Mouse (Mus musculus) adrenal gland, postnatal 10 days (tissue): ENCODE measurements at regions not wholly inside any gene's neighbourhood (a gene's known extent, or its start where the extent isn't known, plus 50 kb on each side); places are given as distances from the start of the nearest gene placed in this dataset.

Source experiments
- DNase-seq: peaks from one replicate; pipeline ENCODE4 v3.0.0; 2021; ENCODE audit warnings: mixed read lengths

DNA sequence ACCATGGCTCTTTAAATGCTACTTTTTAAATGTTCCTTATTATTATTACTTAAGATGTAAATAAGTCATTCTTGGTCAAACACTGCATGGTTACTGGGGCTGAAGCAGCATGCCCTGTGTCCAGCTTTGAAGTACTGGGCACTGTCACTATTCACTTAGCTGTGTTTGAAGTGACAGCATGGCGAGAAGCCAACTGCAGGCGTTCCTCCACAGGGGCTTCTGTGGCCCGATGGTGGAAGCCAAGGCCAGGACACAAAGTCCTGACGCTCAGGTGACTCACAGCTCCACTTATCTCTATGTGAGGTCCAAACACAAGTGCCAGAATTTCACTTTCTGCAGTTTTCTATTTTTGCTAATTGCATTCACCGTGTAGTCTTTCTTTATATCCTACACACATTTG lies 65.3 kb downstream of the Cdca7 start:
- peak; percentile 71 for DNase-seq

DNA sequence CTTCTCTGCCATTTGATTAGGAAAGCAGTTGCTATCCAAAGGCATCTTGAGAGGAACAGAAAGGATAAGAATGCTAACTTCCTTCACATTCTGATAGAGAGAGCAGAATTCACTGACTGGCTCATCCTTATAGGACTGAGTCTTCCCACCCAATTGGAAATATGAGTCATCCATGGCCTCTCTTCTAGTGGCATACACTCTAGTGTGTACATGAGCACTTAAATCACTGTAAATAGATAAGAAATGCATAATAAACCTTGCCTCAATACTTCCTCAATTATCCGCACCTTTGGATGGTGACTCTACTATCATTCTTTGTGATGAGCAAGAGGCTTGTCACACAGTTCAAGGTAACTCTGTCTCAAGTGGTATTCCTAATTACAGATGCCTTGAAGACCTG lies 69.5 kb downstream of the Cdca7 start:
- DNase-seq: no peak

GRCm38 (mm10) chr2:72546476-72546875 lies 70.5 kb downstream of the Cdca7 start:
- no peak for DNase-seq

DNA sequence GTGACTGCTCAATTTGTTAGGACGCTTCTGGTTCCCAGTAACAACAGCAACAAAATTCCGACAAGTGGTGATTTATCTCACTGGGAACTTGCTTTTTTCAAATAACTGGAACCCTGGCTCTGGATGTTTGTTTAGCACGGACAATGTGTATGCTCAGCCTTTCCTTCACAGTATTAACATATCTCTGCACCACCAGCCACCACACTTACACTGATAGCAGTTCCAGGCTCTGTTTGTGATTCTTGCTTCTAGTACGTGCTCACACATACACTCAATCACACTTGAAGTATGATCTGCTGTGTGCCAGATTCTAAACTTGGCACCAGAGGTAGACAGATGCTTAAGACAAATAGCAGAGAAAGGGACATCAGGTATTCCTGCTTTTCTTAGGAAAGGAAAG lies 71.0 kb downstream of the Cdca7 start:
- no peak for DNase-seq

- DNase-seq: no peak
Observed at GRCm38 (mm10) chr2:72551268-72551667, 75.3 kb downstream of the Cdca7 start.

DNA sequence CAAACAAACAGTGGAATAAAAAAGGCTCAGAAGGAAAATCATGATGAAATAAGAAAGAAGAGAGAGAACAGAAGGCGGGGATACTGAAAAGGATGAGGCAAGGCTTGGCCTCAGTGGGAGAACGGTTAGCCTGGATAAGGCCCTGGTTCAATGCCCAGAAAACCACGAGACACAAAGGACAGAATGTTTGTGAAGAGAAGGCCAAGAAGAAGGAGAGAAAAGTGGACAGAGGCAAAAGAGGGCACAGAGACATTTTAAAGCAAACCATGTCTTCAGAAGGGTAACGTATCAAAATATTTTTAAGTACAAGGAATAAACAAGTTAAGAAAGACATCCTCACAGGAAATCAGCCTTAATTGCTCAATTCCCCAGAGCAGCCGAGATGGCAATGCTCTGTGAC lies 78.6 kb downstream of the Cdca7 start:
- peak; percentile 47 for DNase-seq

DNA sequence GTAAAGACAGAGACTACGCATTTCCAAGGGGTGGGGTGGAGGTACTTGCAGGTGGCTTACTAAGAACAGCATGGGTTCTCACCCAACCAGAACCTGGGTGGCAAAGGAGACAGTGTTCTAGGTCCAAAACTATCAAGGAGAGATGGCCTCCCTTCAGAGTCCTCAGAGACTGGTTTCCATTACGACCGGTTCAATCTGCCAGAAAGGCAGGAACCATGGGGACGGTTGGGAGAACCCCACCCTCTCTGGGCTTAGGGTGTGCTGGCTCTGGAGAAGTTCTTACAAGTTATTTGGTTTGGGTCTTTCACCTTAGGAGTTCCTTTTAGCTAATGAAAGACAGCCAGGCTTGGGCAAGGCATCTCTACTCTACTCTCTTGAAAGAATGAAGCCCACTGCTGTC lies 79.2 kb downstream of the Cdca7 start:
- DNase-seq: peak; percentile 9

- no peak for DNase-seq
Observed at GRCm38 (mm10) chr2:72555556-72555955, 79.6 kb downstream of the Cdca7 start.

DNA sequence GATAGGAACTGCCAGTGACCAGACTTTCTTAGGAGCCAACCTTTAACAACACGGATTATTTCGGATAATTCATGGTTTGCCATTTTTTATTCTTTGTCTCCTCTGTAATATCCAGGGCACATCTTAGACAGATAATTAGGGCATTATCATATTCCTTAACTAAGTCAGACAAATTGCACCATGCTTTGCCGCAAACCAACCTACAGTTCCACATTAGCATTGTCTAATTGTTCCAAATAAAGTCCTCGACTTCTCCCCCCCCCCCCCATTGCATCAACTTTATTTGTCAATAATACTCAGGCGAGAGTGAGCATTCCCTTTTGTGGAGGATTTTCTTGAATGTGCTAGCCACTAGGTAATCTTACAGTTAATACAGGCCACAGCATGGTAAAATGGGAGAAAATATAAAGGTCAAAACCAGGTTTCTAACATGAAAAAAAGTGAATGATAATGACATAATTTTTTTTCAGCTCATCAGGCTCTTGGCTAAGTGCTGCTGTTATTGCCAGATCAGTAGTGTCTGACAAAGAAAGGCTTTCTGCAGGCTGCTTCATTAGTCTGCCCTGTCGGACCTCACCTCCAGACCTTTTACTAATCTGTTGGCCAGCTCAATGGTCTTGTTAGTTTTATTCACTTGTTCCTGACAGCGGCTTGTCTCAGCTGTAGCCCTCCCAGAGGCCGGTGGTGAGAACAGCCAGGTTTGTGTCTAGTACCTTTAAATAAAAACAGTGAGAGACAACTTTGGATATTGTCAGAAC lies 80.3 kb downstream of the Cdca7 start:
- DNase-seq: no peak

GRCm38 (mm10) chr2:72557161-72557560 lies 81.2 kb downstream of the Cdca7 start:
- no peak for DNase-seq

- no peak for DNase-seq
Observed at GRCm38 (mm10) chr2:72557565-72558260, 81.8 kb downstream of the Cdca7 start.

DNA sequence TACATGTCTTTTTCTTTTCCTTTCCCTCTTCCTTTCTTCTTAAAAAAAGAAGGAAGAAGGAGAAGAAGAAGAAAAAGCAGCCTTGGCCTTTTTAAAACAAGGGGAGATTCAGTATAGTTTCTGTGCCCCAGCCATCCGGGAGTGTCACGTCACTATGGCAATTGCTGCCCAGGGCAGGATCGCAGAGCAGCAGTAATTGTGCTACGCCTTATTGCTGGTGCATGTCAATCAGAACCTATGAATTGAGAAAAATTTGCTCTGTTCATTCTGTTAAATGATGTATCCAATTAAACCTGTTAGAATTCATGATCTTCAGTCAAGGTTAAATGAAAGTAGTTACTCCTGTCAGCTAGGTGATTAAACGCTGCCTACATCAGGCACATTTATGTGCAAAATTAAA lies 85.4 kb downstream of the Cdca7 start:
- DNase-seq: no peak

DNA sequence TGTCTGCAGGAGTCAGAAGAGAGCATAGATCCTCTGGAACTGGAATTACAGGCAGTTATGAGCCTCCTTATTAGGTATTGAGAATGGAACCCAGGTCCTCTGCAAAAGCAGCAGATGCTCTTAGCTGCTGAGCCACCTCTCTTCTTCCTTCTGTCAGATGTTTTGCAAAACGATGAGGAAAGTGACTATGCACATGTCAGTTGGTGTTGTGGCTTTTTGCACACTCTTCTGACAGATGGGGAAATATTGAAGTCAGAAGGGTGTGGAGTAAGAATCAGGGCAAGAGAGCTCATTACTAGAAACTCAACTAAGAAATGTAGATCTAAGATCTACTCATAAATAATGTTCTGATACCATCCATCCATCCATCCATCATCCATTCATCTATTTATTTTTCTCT lies 102.4 kb downstream of the Cdca7 start:
- no peak for DNase-seq

- no peak for DNase-seq
Observed at GRCm38 (mm10) chr2:72581136-72581535, 105.2 kb downstream of the Cdca7 start.

DNA sequence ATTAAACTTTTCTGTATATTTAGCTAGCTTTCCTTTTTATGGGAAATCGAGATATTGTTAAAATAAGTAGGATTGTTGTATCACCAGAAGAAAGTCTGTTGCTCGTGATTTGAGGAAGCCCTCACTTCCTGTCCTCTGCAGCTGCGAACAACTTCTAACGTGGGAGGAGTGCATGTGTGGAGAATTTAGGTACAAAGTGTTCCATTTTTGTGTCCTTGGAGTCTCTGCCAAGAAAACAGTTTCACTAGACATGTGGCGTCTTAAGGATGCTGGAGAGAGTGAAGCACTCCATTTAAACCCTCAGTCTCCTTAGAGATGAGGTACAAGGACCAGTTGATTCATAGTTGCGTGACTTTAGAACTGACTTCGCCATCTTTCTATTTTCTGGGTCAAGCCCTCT lies 112.9 kb downstream of the Cdca7 start:
- DNase-seq: no peak

GRCm38 (mm10) chr2:72592011-72592410 lies 116.1 kb downstream of the Cdca7 start:
- no peak for DNase-seq

GRCm38 (mm10) chr2:72596994-72597925 lies 121.3 kb downstream of the Cdca7 start:
- DNase-seq: no peak

- DNase-seq: no peak
Observed at GRCm38 (mm10) chr2:72597941-72598340, 122.0 kb downstream of the Cdca7 start.

DNA sequence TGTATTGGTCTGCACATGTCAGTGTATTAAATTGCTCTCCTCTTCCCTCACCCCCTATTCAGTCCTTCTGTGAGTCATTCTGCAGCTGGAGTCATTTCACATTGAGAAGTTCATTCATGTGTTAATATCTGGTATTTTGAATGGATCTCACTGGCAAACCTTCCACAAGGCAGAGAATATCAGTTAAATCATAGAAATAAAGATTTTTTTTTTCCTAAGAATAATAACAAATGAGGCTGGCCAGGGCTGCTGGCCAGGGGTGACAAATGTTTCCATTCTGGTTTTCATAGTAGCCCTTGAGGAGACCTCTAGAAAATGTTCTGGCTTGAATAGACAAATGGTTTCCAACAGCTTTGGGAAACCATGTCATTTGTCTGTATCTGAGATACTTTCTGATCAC lies 124.8 kb downstream of the Cdca7 start:
- no peak for DNase-seq

DNA sequence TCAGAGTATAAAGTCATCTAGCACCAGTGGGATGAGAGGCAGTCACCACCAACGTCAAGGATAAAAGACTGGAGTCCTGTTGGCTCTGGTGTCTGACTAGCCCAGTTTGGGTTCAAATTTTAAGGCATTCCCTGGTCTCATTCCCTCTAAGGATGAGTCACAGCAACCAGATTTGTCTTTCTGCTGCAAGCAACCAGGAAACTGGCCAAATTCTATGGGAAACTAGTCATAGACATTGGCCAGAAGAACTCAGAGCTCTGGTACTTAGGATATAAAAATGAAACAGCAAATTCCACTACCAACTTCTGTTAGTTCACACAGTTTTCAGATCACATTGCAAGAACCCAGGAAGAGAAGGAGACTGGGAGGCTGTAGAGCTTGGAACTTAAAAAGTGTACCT lies 126.2 kb downstream of the Cdca7 start:
- no peak for DNase-seq

DNA sequence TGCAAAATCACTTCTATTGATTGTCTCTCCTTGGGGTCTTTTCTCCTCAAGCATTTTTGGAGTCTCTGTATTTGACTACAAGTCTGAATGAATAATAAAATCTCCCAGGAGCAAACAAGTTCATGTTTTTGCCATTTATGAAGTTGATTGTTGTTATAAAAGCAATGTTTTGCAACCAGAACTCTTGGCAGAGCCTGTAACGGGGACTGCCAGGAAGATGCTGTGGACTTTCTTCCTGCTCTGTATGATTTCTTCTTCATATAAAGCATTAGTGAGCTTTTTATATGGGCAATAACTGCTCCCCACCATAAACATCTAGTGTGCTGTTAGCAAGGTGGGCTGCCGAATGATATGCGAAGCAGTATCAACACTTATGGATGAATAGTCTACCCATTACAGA lies 136.3 kb downstream of the Cdca7 start:
- DNase-seq: peak; percentile 17

GRCm38 (mm10) chr2:72614256-72614655 lies 138.3 kb downstream of the Cdca7 start:
- DNase-seq: peak; percentile 89

DNA sequence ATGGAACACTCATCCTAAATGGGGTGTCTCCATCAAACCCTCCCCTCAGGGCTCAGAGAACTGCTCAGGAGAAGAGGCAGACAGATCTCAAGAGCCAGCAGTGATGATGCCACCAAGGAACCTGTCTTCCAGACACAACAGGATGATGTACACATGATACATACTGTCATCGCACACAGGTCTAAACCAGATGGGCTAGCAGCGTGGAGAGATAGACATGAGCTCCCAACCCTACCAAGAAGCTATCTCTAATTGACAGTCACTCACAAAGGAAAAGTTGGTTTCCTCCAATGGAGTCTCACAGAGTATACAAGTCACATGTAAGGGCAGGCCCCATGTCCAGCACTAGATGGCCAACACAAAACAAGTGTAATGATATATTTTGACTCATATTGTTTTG lies 139.9 kb downstream of the Cdca7 start:
- no peak for DNase-seq
